Mouse (Mus musculus) monocyte, adult 2 months (primary cell): ENCODE measurements around the gene Nos3.
"Not testable (repeated sequence)": the region's sequence is repeated elsewhere in the genome, so short reads cannot be mapped to it uniquely, and the experiment has no call there.

Experiments
- DNase-seq, 2 experiments: peaks; one replicate each; pipeline ENCODE4 v3.0.0; 2022; ENCODE audit warnings: low spot score in 2 of 2, low read depth in 1 of 2

The Nos3 gene

GRCm38 (mm10) chr5:24396254-24396653 is 31.6 kb downstream of the Nos3 start:
- not testable (repeated sequence) for DNase-seq

GRCm38 (mm10) chr5:24399686-24400085 is 35.1 kb downstream of the Nos3 start:
- DNase-seq: no peak

- DNase-seq: no peak
Measured at GRCm38 (mm10) chr5:24400362-24400761, 35.8 kb downstream of the Nos3 start.

- no peak for DNase-seq
Measured at GRCm38 (mm10) chr5:24400911-24401605, 36.4 kb downstream of the Nos3 start.

- DNase-seq: no peak
Measured at GRCm38 (mm10) chr5:24401969-24402368, 37.4 kb downstream of the Nos3 start.

GRCm38 (mm10) chr5:24404594-24405360 is 40.2 kb downstream of the Nos3 start:
- no peak for DNase-seq

GRCm38 (mm10) chr5:24405389-24405876 is 40.8 kb downstream of the Nos3 start:
- no peak for DNase-seq

GRCm38 (mm10) chr5:24408651-24409050 is 44.0 kb downstream of the Nos3 start:
- DNase-seq: no peak

- no peak for DNase-seq
Measured at GRCm38 (mm10) chr5:24409466-24409865, 44.9 kb downstream of the Nos3 start.

- no peak for DNase-seq
Measured at GRCm38 (mm10) chr5:24412063-24412462, 47.5 kb downstream of the Nos3 start.

- no peak for DNase-seq
Measured at GRCm38 (mm10) chr5:24413042-24413693, 48.6 kb downstream of the Nos3 start, which contains the start of gene Asic3. Asic3 (plus strand) TSS chr5:24413392.

GRCm38 (mm10) chr5:24413938-24414337 is 49.3 kb downstream of the Nos3 start:
- DNase-seq: no peak

GRCm38 (mm10) chr5:24416222-24416736 is 51.7 kb downstream of the Nos3 start:
- peak in 1 of 2 experiments; percentile 46 for DNase-seq

GRCm38 (mm10) chr5:24417587-24417986 is 53.0 kb downstream of the Nos3 start:
- no peak for DNase-seq

- no peak for DNase-seq
Measured at GRCm38 (mm10) chr5:24420381-24420780, 55.8 kb downstream of the Nos3 start.

GRCm38 (mm10) chr5:24423129-24424003 is 58.8 kb downstream of the Nos3 start, which contains the start of the genes Cdk5 and Slc4a2:
Cdk5 (minus strand) TSS chr5:24423530.
Slc4a2 (plus strand) TSS chr5:24423837.
- DNase-seq: peak; percentile 90 to 94

GRCm38 (mm10) chr5:24424004-24424781 is 59.6 kb downstream of the Nos3 start:
- peak in 1 of 2 experiments; percentile 43 for DNase-seq

- DNase-seq: peak in 1 of 2 experiments; percentile 64
Measured at GRCm38 (mm10) chr5:24424861-24425411, 60.3 kb downstream of the Nos3 start.

- no peak for DNase-seq
Measured at GRCm38 (mm10) chr5:24425421-24426036, 60.9 kb downstream of the Nos3 start.
